Mouse (Mus musculus) midbrain, postnatal 0 days (tissue): ENCODE measurements at regions not wholly inside any gene's neighbourhood (a gene's known extent, or its start where the extent isn't known, plus 50 kb on each side); places are given as distances from the start of the nearest gene placed in this dataset.
A peak's percentile ranks its signal among the peaks of the same experiment; 100 is the strongest.

Source experiments
- ATAC-seq: fragments of 200-750 bp; cut with Nextera tagmentation; 2 replicates; pipeline ENCODE4 v1.8.0; 2017; ENCODE audit warnings: moderate number of reproducible peaks, mild to moderate bottlenecking, moderate TSS enrichment, moderate library complexity; ENCODE audit not compliant: low FRiP score
- DNase-seq: peaks from one replicate; pipeline ENCODE4 v3.0.0-alpha.2; 2015; ENCODE audit warnings: low spot score
- H3K27ac ChIP-seq: fragments of 300-500 bp; sonication (generic); 2 replicates; pipeline ENCODE4 v1.5.1; 2014; ENCODE audit warnings: low read depth, mild to moderate bottlenecking, low read length, mixed read lengths
- H3K27me3 ChIP-seq: fragments of 300-500 bp; sonication (generic); 2 replicates; pipeline ENCODE4 v1.6.1; 2014; ENCODE audit warnings: low read length, control low read depth, mixed read lengths; ENCODE audit not compliant: insufficient read depth
- H3K36me3 ChIP-seq: fragments of 300-500 bp; sonication (generic); 2 replicates; pipeline ENCODE4 v1.6.1; 2014; ENCODE audit warnings: low read length, control low read depth, mixed read lengths; ENCODE audit not compliant: insufficient read depth
- H3K4me1 ChIP-seq: fragments of 300-500 bp; sonication (generic); 2 replicates; pipeline ENCODE4 v1.6.1; 2014; ENCODE audit warnings: mild to moderate bottlenecking, control low read depth, antibody characterized with exemption, low read length, mixed read lengths; ENCODE audit not compliant: insufficient read depth
- H3K4me2 ChIP-seq: fragments of 300-500 bp; sonication (generic); 2 replicates; pipeline ENCODE4 v1.6.1; 2014; ENCODE audit warnings: low read depth, mild to moderate bottlenecking, low read length, mixed read lengths; ENCODE audit not compliant: poor library complexity, severe bottlenecking
- H3K4me3 ChIP-seq: fragments of 300-500 bp; sonication (generic); 2 replicates; pipeline ENCODE4 v1.5.1; 2014; ENCODE audit warnings: low read depth, mild to moderate bottlenecking, low read length, moderate library complexity
- H3K9ac ChIP-seq: fragments of 300-500 bp; sonication (generic); replicated peaks from 2 replicates; pipeline ENCODE4 v1.6.1; 2014; ENCODE audit warnings: mild to moderate bottlenecking, low read length, moderate library complexity, mixed read lengths; ENCODE audit not compliant: poor library complexity, severe bottlenecking
- H3K9me3 ChIP-seq: fragments of 300-500 bp; sonication (generic); 2 replicates; pipeline ENCODE4 v1.6.1; 2016; ENCODE audit warnings: low read length, control low read depth
- CTCF ChIP-seq: IDR thresholded peaks from 2 replicates; pipeline ENCODE4 v1.5.1; 2016; ENCODE audit warnings: antibody characterized with exemption, mild to moderate bottlenecking
- WGBS: fragments of 180-500 bp; shearing (Covaris S2); extraction: QIAGEN DNeasy Blood & Tissue Kit; methylation state at CpG from one replicate; pipeline ENCODE4 v1.1.7; 2014; 5-methylcytosine and 5-hydroxymethylcytosine counted together

DNA sequence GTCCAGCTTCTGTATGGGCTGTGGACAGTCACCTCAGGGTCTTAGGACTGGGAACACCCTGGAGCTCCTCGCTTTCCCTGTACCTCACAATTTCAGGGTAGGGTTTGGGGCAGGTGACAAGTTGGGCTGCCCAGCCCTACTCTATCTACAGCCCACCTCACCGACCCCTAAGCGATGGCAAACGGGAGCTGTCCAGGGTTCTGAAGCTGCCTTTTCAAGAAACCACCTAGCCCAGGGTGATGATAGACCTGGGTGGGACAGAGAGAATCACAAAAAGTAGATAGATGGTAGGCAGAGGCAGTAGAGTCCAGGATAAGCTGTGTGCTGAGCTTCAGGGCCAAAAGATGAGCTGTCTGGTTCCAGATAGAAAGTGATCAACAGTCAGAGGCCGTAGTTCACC lies 479.7 kb upstream of the Zdhhc25 start:
- 56% methylated on average over 5 of the region's 5 CpGs for WGBS
- H3K27ac ChIP-seq = no peak overlapping the region
- no peak for TF ChIP-seq CTCF
- H3K9ac ChIP-seq = no peak overlapping the region
- H3K4me1 ChIP-seq = no peaks in the 10 kb centered on the region
- no peak overlapping the region for H3K4me2 ChIP-seq
- no peaks in the 10 kb centered on the region; the same call in 1 of the 2 replicates for H3K27me3 ChIP-seq
- H3K36me3 ChIP-seq = no peaks in the 10 kb centered on the region
- no peak overlapping the region for H3K4me3 ChIP-seq
- DNase-seq (no peak), ATAC-seq (no peak)
- H3K9me3 ChIP-seq = no peaks in the 10 kb centered on the region

GRCm38 (mm10) chr15:88123907-88124523 lies 476.1 kb upstream of the Zdhhc25 start:
- no peak; the same call in 1 of the 2 replicates for ATAC-seq

DNA sequence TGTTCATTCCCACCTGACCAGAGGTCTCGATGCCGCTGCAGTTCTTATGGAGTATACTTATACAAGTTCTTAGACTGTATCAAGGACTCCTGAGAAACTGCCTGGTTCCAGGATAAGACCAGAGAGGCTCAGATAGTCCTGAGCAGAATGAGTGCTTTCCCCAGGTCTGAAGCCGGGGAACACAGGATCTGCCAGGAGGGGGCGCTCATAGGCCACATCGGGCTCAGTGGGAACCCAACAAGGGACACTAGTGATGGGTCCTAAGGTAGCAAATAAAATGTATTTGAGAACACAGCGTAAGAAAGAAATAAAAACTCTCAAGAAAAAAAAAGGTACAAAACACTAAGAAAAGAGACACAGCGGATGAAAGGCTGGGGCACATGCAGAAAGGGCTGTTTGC lies 454.0 kb upstream of the Zdhhc25 start:
- H3K4me1 ChIP-seq = no peaks in the 10 kb centered on the region
- H3K4me3 ChIP-seq = no peak overlapping the region
- no peak overlapping the region for H3K27ac ChIP-seq
- H3K36me3 ChIP-seq = no peaks in the 10 kb centered on the region
- no peak for ATAC-seq
- 46% methylated on average over 7 of the region's 7 CpGs for WGBS
- TF ChIP-seq CTCF = peak; percentile 74
- H3K4me2 ChIP-seq = no peak overlapping the region
- no peak overlapping the region for H3K9ac ChIP-seq
- DNase-seq = peak; percentile 59
- no peaks in the 10 kb centered on the region for H3K27me3 ChIP-seq
- H3K9me3 ChIP-seq = no peaks in the 10 kb centered on the region

More at GRCm38 (mm10) chr15:88123907-88124523, 476.1 kb upstream of the Zdhhc25 start:
- no peak overlapping the region for H3K4me2 ChIP-seq
- TF ChIP-seq CTCF = no peak
- H3K36me3 ChIP-seq = no peaks in the 10 kb centered on the region
- no peak overlapping the region for H3K27ac ChIP-seq
- no peak overlapping the region for H3K9ac ChIP-seq
- no peaks in the 10 kb centered on the region; the same call in 1 of the 2 replicates for H3K27me3 ChIP-seq
- DNase-seq = peak; percentile 82
- no peaks in the 10 kb centered on the region for H3K4me1 ChIP-seq
- WGBS = 49% methylated on average over 24 of the region's 24 CpGs
- H3K9me3 ChIP-seq = no peaks in the 10 kb centered on the region
- H3K4me3 ChIP-seq = no peak overlapping the region

DNA sequence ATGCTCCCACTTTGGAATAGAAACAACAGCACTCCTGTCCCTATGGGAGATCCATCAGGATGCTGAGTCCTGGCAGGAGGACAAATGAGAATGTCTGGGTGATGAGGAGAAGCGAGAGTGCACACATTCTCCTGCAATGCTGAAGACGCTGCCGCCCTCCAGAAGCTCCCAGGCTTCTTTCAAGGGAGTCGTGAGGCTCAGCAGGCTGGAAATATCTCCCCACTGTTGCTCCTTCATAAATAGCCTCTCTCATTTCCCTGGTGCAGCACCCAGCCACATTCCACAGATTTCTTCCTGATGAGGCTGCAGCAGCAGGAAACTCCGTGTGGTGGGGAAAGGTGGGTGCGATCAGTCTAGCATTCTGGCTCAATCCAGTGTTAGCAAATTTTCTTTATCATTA lies 448.9 kb upstream of the Zdhhc25 start:
- Histone ChIP-seq H3K36me3 (no peaks in the 10 kb centered on the region), H3K4me3 (no peak overlapping the region), H3K27me3 (no peaks in the 10 kb centered on the region), H3K27ac (no peak overlapping the region), H3K4me1 (no peaks in the 10 kb centered on the region), H3K4me2 (no peak overlapping the region), H3K9me3 (no peaks in the 10 kb centered on the region), H3K9ac (no peak overlapping the region)
- DNase-seq (no peak), ATAC-seq (no peak)
- no peak for TF ChIP-seq CTCF
- 84% methylated on average over 6 of the region's 6 CpGs for WGBS

DNA sequence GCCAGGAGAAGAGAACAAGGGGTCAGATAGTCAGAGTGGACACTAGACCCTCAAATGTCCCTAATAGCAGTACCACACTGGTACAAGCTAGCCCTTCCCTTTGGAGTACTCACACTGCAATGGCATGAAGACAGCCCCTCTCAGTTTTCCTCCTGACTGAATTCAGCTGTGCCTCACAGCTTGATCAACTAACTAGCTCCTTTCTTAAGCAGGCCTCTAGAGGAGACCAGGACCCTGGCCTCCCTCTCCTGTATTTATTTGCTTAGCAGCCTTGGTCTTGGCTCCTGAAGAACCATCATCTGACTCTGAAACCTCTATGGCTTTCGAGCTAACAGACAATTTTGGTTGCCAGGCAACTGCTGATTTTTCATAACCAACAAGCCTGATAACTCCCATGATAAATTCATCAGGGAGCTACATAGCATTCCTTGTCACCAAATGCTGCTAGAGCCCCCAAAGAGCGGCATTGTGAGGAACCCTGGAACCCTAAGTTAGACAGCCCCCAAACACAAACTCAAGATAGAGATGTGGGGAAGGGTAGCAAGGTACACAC lies 440.4 kb upstream of the Zdhhc25 start:
- no peak for TF ChIP-seq CTCF
- no peak overlapping the region for H3K9ac ChIP-seq
- no peaks in the 10 kb centered on the region for H3K36me3 ChIP-seq
- H3K4me1 ChIP-seq = peaks cover 6% of the 10 kb centered on the region; the same call in 1 of the 2 replicates
- 0 out of 2 replicates have a peak overlapping the region, but pooled peaks have one; percentile 21 for H3K27ac ChIP-seq
- no peaks in the 10 kb centered on the region for H3K27me3 ChIP-seq
- 55% methylated on average over 2 of the region's 2 CpGs for WGBS
- no peak for ATAC-seq
- no peak overlapping the region for H3K4me2 ChIP-seq
- peak; percentile 65 for DNase-seq
- H3K9me3 ChIP-seq = no peaks in the 10 kb centered on the region
- H3K4me3 ChIP-seq = no peak overlapping the region

GRCm38 (mm10) chr15:88160291-88160690 lies 439.8 kb upstream of the Zdhhc25 start:
- no peak for TF ChIP-seq CTCF
- Histone ChIP-seq H3K36me3 (no peaks in the 10 kb centered on the region), H3K4me1 (peaks cover 6% of the 10 kb centered on the region; the same call in 1 of the 2 replicates), H3K27ac (no peak overlapping the region), H3K4me2 (no peak overlapping the region), H3K4me3 (no peak overlapping the region), H3K9ac (no peak overlapping the region), H3K9me3 (no peaks in the 10 kb centered on the region), H3K27me3 (no peaks in the 10 kb centered on the region)
- DNase-seq = no peak
- ATAC-seq = no peak
- WGBS = 73% methylated on average over 4 of the region's 4 CpGs
